ENCODE assay signal across 16 mouse cellular contexts in genomic region chr7:18998835-18999234, GRCm38 (mm10). TPM values are rescaled to one million over a fixed set of nuclear protein-coding genes. Genes with fewer than 3 reads are reported as not detected.
DNase-seq lines count a peak whose midpoint lies in the region; TF ChIP-seq lines count a peak whose summit lies in the region.
"Had no signal": no experiment of that assay in that cellular context is flagged by ENCODE, and none has a peak within 500 bp of the region (broad histone marks: within the 10 kb centered on the region; RNA-seq: fewer than 3 reads in every experiment).

No protein-coding gene starts in this region.

- H3K9ac ChIP-seq in liver, adult 2 months (ENCODE audit: low read depth, low read length) = no peak overlapping the region
- no peak overlapping the region for H3K9ac ChIP-seq in MEL (ENCODE audit: control insufficient read depth, low read depth, low read length, poor library complexity, severe bottlenecking)
- H3K9ac ChIP-seq: forebrain, embryonic 15.5 days had no signal

- no peak for TF ChIP-seq EP300 in MEL (IDR thresholded peaks at IDR 0.05; ENCODE audit: low read depth in 1 of 2, low read length in 2 of 2)

- no peaks in the 10 kb centered on the region for H3K9me3 ChIP-seq in MEL (replicated peaks; ENCODE audit: insufficient read depth, low read length)
- H3K9me3 ChIP-seq: forebrain, embryonic 15.5 days; G1E had no signal

- peak; percentile 15; the same call in 1 of the 2 replicates for TF ChIP-seq CTCF in gastrocnemius, adult 2 months (IDR thresholded peaks at IDR 0.05)
- peak; percentile 21; the same call in 1 of the 2 replicates for TF ChIP-seq CTCF in liver, adult 2 months (IDR thresholded peaks at IDR 0.05; ENCODE audit: low read depth, low read length)
- peak in 2 of 3 experiments; percentile 13 to 19; a peak in 2 of 6 replicates for TF ChIP-seq CTCF in MEL (IDR thresholded peaks at IDR 0.05 in 2 of 3, conservative IDR thresholded peaks at IDR 0.05 in 1 of 3; ENCODE audit: control insufficient read depth in 1 of 3, insufficient read depth in 1 of 3, low read depth in 2 of 3, low read length in 3 of 3, poor library complexity in 1 of 3, severe bottlenecking in 1 of 3)

- no peak for DNase-seq in gastrocnemius, adult 2 months
- no peak for DNase-seq in gastrocnemius, adult 8-10 months (ENCODE audit: low spot score in 2 of 2)
- no peak for DNase-seq in liver, adult 2 months (ENCODE audit: extremely low read depth, low read depth, low spot score)
- DNase-seq in liver (no peak), A20 (ENCODE audit: low read depth, low spot score) (peak; percentile 35), MEL (ENCODE audit: low read depth, low spot score) (no peak)
- DNase-seq in spleen, adult 12 weeks (ENCODE audit: low spot score) = no peak
- DNase-seq: gastrocnemius, postnatal 36 days; heart, postnatal 10 days; kidney, adult 8-10 months; layer of hippocampus, adult 9-11 months; lung, postnatal 4 days; thymus, adult 18-20 months had no signal

- TF ChIP-seq POLR2A in liver, adult 2 months (IDR thresholded peaks at IDR 0.05; ENCODE audit: extremely low read depth, insufficient read depth, low read length) = no peak
- TF ChIP-seq POLR2A in MEL (IDR thresholded peaks at IDR 0.05; ENCODE audit: control insufficient read depth in 1 of 2, insufficient read depth in 1 of 2, low read depth in 1 of 2, low read length in 2 of 2, poor library complexity in 1 of 2) = no peak

- no peaks in the 10 kb centered on the region for H3K79me2 ChIP-seq in liver, adult 2 months (ENCODE audit: control insufficient read depth, insufficient read depth, low read length)
- H3K79me2 ChIP-seq in MEL (ENCODE audit: control insufficient read depth, insufficient read depth, low read length, poor library complexity) = peaks cover 8% of the 10 kb centered on the region

- intact Hi-C loops in gastrocnemius, adult 2 months (cut with DNase I) = no loop called here

- TF ChIP-seq RAD21 in MEL (IDR thresholded peaks at IDR 0.05; ENCODE audit: low read depth, low read length) = no peak

- no peaks in the 10 kb centered on the region for H3K36me3 ChIP-seq in liver, adult 2 months (ENCODE audit: control insufficient read depth, insufficient read depth, low read length)
- H3K36me3 ChIP-seq in MEL (ENCODE audit: control insufficient read depth in 1 of 2, insufficient read depth in 2 of 2, low read length in 2 of 2) = peaks cover 0 to 5% of the 10 kb centered on the region in 2 experiments; a peak in 2 of 4 replicates

- no peaks in the 10 kb centered on the region for H3K27me3 ChIP-seq in liver, adult 2 months (ENCODE audit: control insufficient read depth, insufficient read depth, low read length)
- H3K27me3 ChIP-seq in MEL (ENCODE audit: control insufficient read depth in 1 of 2, insufficient read depth in 2 of 2, low read length in 2 of 2) = no peaks in the 10 kb centered on the region
- H3K27me3 ChIP-seq: forebrain, embryonic 15.5 days had no signal

- 0 out of 2 replicates have a peak, but pooled peaks cover 3% of the 10 kb centered on the region for H3K4me1 ChIP-seq in liver, adult 2 months (ENCODE audit: control insufficient read depth, insufficient read depth, low read length)
- peaks cover 5% of the 10 kb centered on the region in 2 experiments; a peak in 3 of 4 replicates for H3K4me1 ChIP-seq in MEL (ENCODE audit: control insufficient read depth in 1 of 2, insufficient read depth in 2 of 2, low read length in 2 of 2)

- H3K4me3 ChIP-seq in gastrocnemius, adult 2 months = no peak overlapping the region
- H3K4me3 ChIP-seq in liver, adult 2 months (ENCODE audit: insufficient read depth, low read depth, low read length) = no peak overlapping the region
- no peak overlapping the region for H3K4me3 ChIP-seq in MEL (ENCODE audit: control insufficient read depth in 1 of 2, insufficient read depth in 1 of 2, low read depth in 2 of 2, low read length in 2 of 2)
- H3K4me3 ChIP-seq: forebrain, embryonic 15.5 days had no signal

- WGBS in liver, adult 2 months = 61% methylated on average over 9 of the region's 9 CpGs

- H3K27ac ChIP-seq in gastrocnemius, adult 2 months = no peak overlapping the region
- H3K27ac ChIP-seq in liver, adult 2 months (replicated peaks; ENCODE audit: insufficient read depth, low read depth, low read length) = no peak overlapping the region
- H3K27ac ChIP-seq in MEL (ENCODE audit: control insufficient read depth, low read depth, low read length) = no peak overlapping the region
- H3K27ac ChIP-seq: forebrain, embryonic 15.5 days had no signal

TF ChIP-seq in MEL, 35 proteins besides CTCF, POLR2A, EP300 and RAD21:
- TF ChIP-seq CHD2 (IDR thresholded peaks at IDR 0.05; ENCODE audit: low read length) = no peak
- no peak for TF ChIP-seq ZNF384 (IDR thresholded peaks at IDR 0.05; ENCODE audit: low read depth, low read length)
- no peak for TF ChIP-seq MAX (IDR thresholded peaks at IDR 0.05; ENCODE audit: low read length)
- TF ChIP-seq ELF1 (IDR thresholded peaks at IDR 0.05; ENCODE audit: low read depth, low read length) = no peak
- TF ChIP-seq RCOR1 (IDR thresholded peaks at IDR 0.05; ENCODE audit: low read depth, low read length) = no peak
- TF ChIP-seq BHLHE40 (IDR thresholded peaks at IDR 0.05; ENCODE audit: borderline replicate concordance, low read depth, low read length) = no peak
- no peak for TF ChIP-seq MYC (IDR thresholded peaks at IDR 0.05; ENCODE audit: low read depth, low read length)
- TF ChIP-seq KAT2A (conservative IDR thresholded peaks at IDR 0.05; ENCODE audit: low read depth, low read length) = no peak
- TF ChIP-seq MXI1 (IDR thresholded peaks at IDR 0.05; ENCODE audit: low read depth, low read length) = no peak
- TF ChIP-seq JUND (IDR thresholded peaks at IDR 0.05; ENCODE audit: low read depth, low read length) = no peak
- no peak for TF ChIP-seq USF2 (IDR thresholded peaks at IDR 0.05; ENCODE audit: borderline replicate concordance in 1 of 2, insufficient read depth in 1 of 2, low read depth in 1 of 2, low read length in 2 of 2)
- no peak for TF ChIP-seq POLR2AphosphoS2 (IDR thresholded peaks at IDR 0.05; ENCODE audit: low read length)
- no peak for TF ChIP-seq E2F4 (IDR thresholded peaks at IDR 0.05; ENCODE audit: borderline replicate concordance, low read depth, low read length)
- TF ChIP-seq MAZ (IDR thresholded peaks at IDR 0.05; ENCODE audit: low read depth, low read length) = no peak
- TF ChIP-seq GABPA (IDR thresholded peaks at IDR 0.05; ENCODE audit: low read depth, low read length) = no peak
- TF ChIP-seq MEF2A (IDR thresholded peaks at IDR 0.05; ENCODE audit: extremely low read depth, insufficient replicate concordance, low read depth, low read length, poor library complexity, severe bottlenecking) = no peak
- TF ChIP-seq SMC3 (IDR thresholded peaks at IDR 0.05; ENCODE audit: low read depth, low read length) = no peak
- no peak for TF ChIP-seq ETS1 (IDR thresholded peaks at IDR 0.05; ENCODE audit: low read depth, low read length)

RNA-seq across cellular contexts. Expression of gene Irf2bp1, which starts 5.0 kb away (rescaled TPM):
- total RNA-seq in gastrocnemius, adult 2 months (2021) = 10 to 100 TPM; 18.2 to 20.5 TPM
- total RNA-seq in gastrocnemius, adult 8-10 months (2022) = 10 to 100 TPM; 19.3 to 20.7 (median 19.7) TPM
- 4.5 and 7.3 TPM in 2 replicates for total RNA-seq in liver, adult 2 months (2014; rRNA removed)
- polyA plus RNA-seq in liver, adult 2 months (2012; rRNA removed) = 13.2 and 14.6 TPM in 2 replicates
- total RNA-seq in MEL (2012; rRNA removed) = 27.8 and 33.1 TPM in 2 replicates
- 10 to 100 TPM in 1 of 2 experiments, not detected in 1; 41.1 TPM for polyA plus RNA-seq in MEL (2012; ENCODE audit: insufficient read depth in 1 of 2, insufficient read length in 2 of 2, low read depth in 1 of 2, low replicate concordance in 2 of 2, missing spikeins in 1 of 2)

RNA-seq across cellular contexts. Expression of gene Mypop, which starts 7.8 kb away (rescaled TPM):
- total RNA-seq in gastrocnemius, adult 2 months (2021) = 1 to 10 TPM; 6.3 to 6.7 TPM
- 10 to 100 TPM in 2 of 4 experiments, 1 to 10 TPM in 2; 8.0 to 10.6 (median 9.9) TPM for total RNA-seq in gastrocnemius, adult 8-10 months (2022)
- total RNA-seq in liver, adult 2 months (2014; rRNA removed) = 0.54 and 0.65 TPM in 2 replicates
- 2.7 and 3.1 TPM in 2 replicates for polyA plus RNA-seq in liver, adult 2 months (2012; rRNA removed)
- 0.95 and 1.2 TPM in 2 replicates for total RNA-seq in MEL (2012; rRNA removed)
- polyA plus RNA-seq in MEL (2012; ENCODE audit: insufficient read depth in 1 of 2, insufficient read length in 2 of 2, low read depth in 1 of 2, low replicate concordance in 2 of 2, missing spikeins in 1 of 2) = 1 to 10 TPM in 1 of 2 experiments, not detected in 1; 6.5 TPM

RNA-seq across cellular contexts. Expression of gene Nanos2, which starts 11.6 kb away (rescaled TPM):
- not detected for total RNA-seq in gastrocnemius, adult 2 months (2021)
- not detected for total RNA-seq in gastrocnemius, adult 8-10 months (2022)
- total RNA-seq in liver, adult 2 months (2014; rRNA removed) = not detected in 2 replicates
- not detected in 2 replicates for polyA plus RNA-seq in liver, adult 2 months (2012; rRNA removed)
- not detected in 2 replicates for total RNA-seq in MEL (2012; rRNA removed)
- not detected for polyA plus RNA-seq in MEL (2012; ENCODE audit: insufficient read depth in 1 of 2, insufficient read length in 2 of 2, low read depth in 1 of 2, low replicate concordance in 2 of 2, missing spikeins in 1 of 2)
- total RNA-seq: gastrocnemius, postnatal 36 days; heart, postnatal 10 days had no signal
- polyA plus RNA-seq: G1E; limb, embryonic 11.5 days had no signal

RNA-seq across cellular contexts. Expression of gene Foxa3, which starts 24.5 kb away (rescaled TPM):
- total RNA-seq in gastrocnemius, adult 2 months (2021) = not detected
- not detected for total RNA-seq in gastrocnemius, adult 8-10 months (2022)
- total RNA-seq in liver, adult 2 months (2014; rRNA removed) = 31.2 and 60.1 TPM in 2 replicates
- 47.4 and 54.1 TPM in 2 replicates for polyA plus RNA-seq in liver, adult 2 months (2012; rRNA removed)
- total RNA-seq in MEL (2012; rRNA removed) = not detected in 2 replicates
- not detected for polyA plus RNA-seq in MEL (2012; ENCODE audit: insufficient read depth in 1 of 2, insufficient read length in 2 of 2, low read depth in 1 of 2, low replicate concordance in 2 of 2, missing spikeins in 1 of 2)
- total RNA-seq: G1E; gastrocnemius, postnatal 36 days; heart, postnatal 10 days had no signal
- polyA plus RNA-seq: forebrain, embryonic 15.5 days; G1E had no signal

RNA-seq across cellular contexts. Expression of gene Sympk, which starts 25.3 kb away (rescaled TPM):
- total RNA-seq in gastrocnemius, adult 2 months (2021) = 10 to 100 TPM; 70.9 to 81.5 TPM
- total RNA-seq in gastrocnemius, adult 8-10 months (2022) = 10 to 100 TPM; 70.2 to 93.3 (median 83.6) TPM
- 21.5 and 29.5 TPM in 2 replicates for total RNA-seq in liver, adult 2 months (2014; rRNA removed)
- 37.3 and 46.9 TPM in 2 replicates for polyA plus RNA-seq in liver, adult 2 months (2012; rRNA removed)
- total RNA-seq in MEL (2012; rRNA removed) = 108 and 122 TPM in 2 replicates
- 100 to 1,000 TPM in 1 of 2 experiments, not detected in 1; 226 TPM for polyA plus RNA-seq in MEL (2012; ENCODE audit: insufficient read depth in 1 of 2, insufficient read length in 2 of 2, low read depth in 1 of 2, low replicate concordance in 2 of 2, missing spikeins in 1 of 2)
